Mouse (Mus musculus) neural tube, embryonic 12.5 days (tissue): ENCODE results near the gene B4galt1. TPM values are rescaled to one million over a fixed set of nuclear protein-coding genes. Genes with fewer than 3 reads are reported as not detected.
A peak's percentile ranks its signal among the peaks of the same experiment; 100 is the strongest.

Experiments
- ATAC-seq: fragments of 200-750 bp; cut with Nextera tagmentation; 2 replicates; pipeline ENCODE4 v1.8.0; 2017; ENCODE audit warnings: low read depth, mild to moderate bottlenecking, moderate TSS enrichment, moderate library complexity; ENCODE audit not compliant: low FRiP score
- H3K27ac ChIP-seq: fragments of 300-500 bp; sonication (generic); 2 replicates; pipeline ENCODE4 v1.5.1; 2016
- H3K27me3 ChIP-seq: fragments of 300-500 bp; sonication (generic); replicated peaks from 2 replicates; pipeline ENCODE4 v1.6.1; 2016; ENCODE audit warnings: mild to moderate bottlenecking
- H3K36me3 ChIP-seq: fragments of 300-500 bp; sonication (generic); 2 replicates; pipeline ENCODE4 v1.6.1; 2016; ENCODE audit warnings: mild to moderate bottlenecking
- H3K4me1 ChIP-seq: fragments of 300-500 bp; sonication (generic); 2 replicates; pipeline ENCODE4 v1.6.1; 2016
- H3K4me2 ChIP-seq: fragments of 300-500 bp; sonication (generic); replicated peaks from 2 replicates; pipeline ENCODE4 v1.6.1; 2016; ENCODE audit warnings: mild to moderate bottlenecking
- H3K4me3 ChIP-seq: fragments of 300-500 bp; sonication (generic); 2 replicates; pipeline ENCODE4 v1.5.1; 2016
- H3K9ac ChIP-seq: fragments of 300-500 bp; sonication (generic); 2 replicates; pipeline ENCODE4 v1.6.1; 2016; ENCODE audit warnings: mild to moderate bottlenecking
- H3K9me3 ChIP-seq: fragments of 300-500 bp; sonication (generic); 2 replicates; pipeline ENCODE4 v1.6.1; 2016; ENCODE audit warnings: mild to moderate bottlenecking
- WGBS: fragments of 180-500 bp; shearing (Covaris S2); methylation state at CpG from one replicate; pipeline ENCODE4 v1.1.7; 2016; 5-methylcytosine and 5-hydroxymethylcytosine counted together
- polyA plus RNA-seq: library from polyadenylated mRNA; unstranded; fragments of >200 nt; fragmentation: Nextera tagmentation; extraction: Ambion mirVana; gene quantifications from 2 replicates; pipeline ENCODE4 v1.2.1, GENCODE M21; 2016

B4galt1 gene
- polyA plus RNA-seq, 1 experiment from 2014 or later, result 14.1 TPM

DNA sequence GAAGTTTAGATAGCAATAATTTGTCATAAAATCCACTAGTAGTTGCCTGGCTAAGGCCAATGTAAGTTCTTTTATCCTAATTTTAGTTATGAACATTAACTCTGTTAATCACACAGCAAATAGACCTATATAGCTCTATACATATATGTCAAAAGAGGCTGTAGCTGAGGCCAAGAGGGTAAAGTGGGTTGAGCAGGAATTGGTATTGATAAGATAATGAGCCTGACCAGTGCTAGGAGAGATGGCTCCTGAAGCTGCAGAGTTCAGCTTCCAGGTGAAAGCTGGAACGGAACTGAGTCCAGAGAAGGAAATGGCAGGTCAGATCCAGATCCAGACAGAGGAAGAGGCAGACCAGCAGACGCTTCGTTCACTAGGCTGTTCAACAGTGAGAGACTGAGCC, 9.5 kb upstream of the B4galt1 start:
- Histone ChIP-seq H3K4me1 (no peaks in the 10 kb centered on the region), H3K9ac (no peak overlapping the region), H3K27me3 (no peaks in the 10 kb centered on the region), H3K4me3 (no peak overlapping the region), H3K9me3 (no peaks in the 10 kb centered on the region), H3K27ac (no peak overlapping the region), H3K4me2 (no peak overlapping the region), H3K36me3 (no peaks in the 10 kb centered on the region)
- ATAC-seq, result no peak
- 89% methylated on average over 3 of the region's 3 CpGs for WGBS

DNA sequence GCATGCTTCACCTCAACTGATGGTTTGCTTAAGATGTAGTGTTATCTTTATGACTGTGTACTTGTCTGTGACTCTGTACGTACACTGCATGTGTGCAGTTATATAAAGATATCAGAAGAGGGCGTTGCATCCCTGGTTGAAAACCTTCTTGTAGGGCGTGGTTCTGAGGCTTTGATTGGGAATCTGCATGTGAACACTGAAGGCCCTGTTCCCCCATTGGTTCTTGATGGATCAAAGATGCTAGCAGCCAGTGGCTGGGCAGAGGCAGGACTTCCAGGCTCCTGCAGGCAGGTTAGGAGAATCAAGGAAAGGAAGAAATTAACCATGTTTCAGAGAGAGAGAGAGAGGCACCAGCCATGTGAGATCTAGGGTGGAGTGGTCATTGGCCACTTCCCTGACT, 7.3 kb upstream of the B4galt1 start:
- Histone ChIP-seq H3K27ac (no peak overlapping the region), H3K9me3 (no peaks in the 10 kb centered on the region), H3K27me3 (no peaks in the 10 kb centered on the region), H3K9ac (no peak overlapping the region), H3K36me3 (no peaks in the 10 kb centered on the region), H3K4me3 (no peak overlapping the region), H3K4me1 (no peaks in the 10 kb centered on the region), H3K4me2 (no peak overlapping the region)
- no peak for ATAC-seq
- WGBS, result 87% methylated on average over 3 of the region's 3 CpGs

- Histone ChIP-seq H3K9me3 (no peaks in the 10 kb centered on the region), H3K27me3 (no peaks in the 10 kb centered on the region), H3K4me3 (no peak overlapping the region), H3K4me2 (no peak overlapping the region), H3K36me3 (no peaks in the 10 kb centered on the region), H3K9ac (no peak overlapping the region), H3K27ac (no peak overlapping the region), H3K4me1 (peaks cover 3% of the 10 kb centered on the region; the same call in 1 of the 2 replicates)
- ATAC-seq, result no peak
- 82% methylated on average over 8 of the region's 8 CpGs for WGBS
Measured at GRCm38 (mm10) chr4:40857824-40858346, 4.1 kb upstream of the B4galt1 start.

GRCm38 (mm10) chr4:40856571-40856970, 2.8 kb upstream of the B4galt1 start:
- no peak overlapping the region for H3K4me2 ChIP-seq
- WGBS, result 68% methylated on average over 6 of the region's 6 CpGs
- ATAC-seq, result no peak
- no peaks in the 10 kb centered on the region for H3K27me3 ChIP-seq
- H3K4me1 ChIP-seq, result peaks cover 15% of the 10 kb centered on the region
- H3K9me3 ChIP-seq, result no peaks in the 10 kb centered on the region
- no peaks in the 10 kb centered on the region for H3K36me3 ChIP-seq
- no peak overlapping the region for H3K4me3 ChIP-seq
- H3K9ac ChIP-seq, result no peak overlapping the region
- H3K27ac ChIP-seq, result no peak overlapping the region

- no peaks in the 10 kb centered on the region for H3K36me3 ChIP-seq
- peak overlapping the region; percentile 76 for H3K4me2 ChIP-seq
- H3K4me1 ChIP-seq, result peaks cover 27% of the 10 kb centered on the region
- WGBS, result 15% methylated on average over 18 of the region's 18 CpGs
- no peaks in the 10 kb centered on the region for H3K9me3 ChIP-seq
- H3K9ac ChIP-seq, result peak overlapping the region; percentile 48
- H3K4me3 ChIP-seq, result peak overlapping the region; percentile 68
- no peaks in the 10 kb centered on the region for H3K27me3 ChIP-seq
- ATAC-seq, result no peak; the same call in none of the 2 replicates
- no peak overlapping the region for H3K27ac ChIP-seq
Measured at GRCm38 (mm10) chr4:40854387-40854933, 655 bp upstream of the B4galt1 start.

GRCm38 (mm10) chr4:40852861-40853564, 792 bp downstream of the B4galt1 start:
- Histone ChIP-seq H3K4me2 (peak overlapping the region; percentile 76), H3K9me3 (no peaks in the 10 kb centered on the region), H3K27me3 (no peaks in the 10 kb centered on the region), H3K36me3 (no peaks in the 10 kb centered on the region), H3K4me1 (peaks cover 27% of the 10 kb centered on the region), H3K27ac (peak overlapping the region; percentile 75), H3K9ac (peak overlapping the region; percentile 83), H3K4me3 (peak overlapping the region; percentile 68)
- no peak; the same call in 1 of the 2 replicates for ATAC-seq
- WGBS, result 1% methylated on average over 20 of the region's 20 CpGs

- Histone ChIP-seq H3K9me3 (no peaks in the 10 kb centered on the region), H3K36me3 (no peaks in the 10 kb centered on the region), H3K27ac (no peak overlapping the region), H3K27me3 (no peaks in the 10 kb centered on the region), H3K4me1 (peaks cover 27% of the 10 kb centered on the region), H3K4me2 (peak overlapping the region; percentile 76), H3K4me3 (peak overlapping the region; percentile 68), H3K9ac (peak overlapping the region; percentile 83; the same call in 1 of the 2 replicates)
- no peak for ATAC-seq
- 46% methylated on average over 5 of the region's 5 CpGs for WGBS
Measured at GRCm38 (mm10) chr4:40852249-40852781, 1.5 kb downstream of the B4galt1 start.

DNA sequence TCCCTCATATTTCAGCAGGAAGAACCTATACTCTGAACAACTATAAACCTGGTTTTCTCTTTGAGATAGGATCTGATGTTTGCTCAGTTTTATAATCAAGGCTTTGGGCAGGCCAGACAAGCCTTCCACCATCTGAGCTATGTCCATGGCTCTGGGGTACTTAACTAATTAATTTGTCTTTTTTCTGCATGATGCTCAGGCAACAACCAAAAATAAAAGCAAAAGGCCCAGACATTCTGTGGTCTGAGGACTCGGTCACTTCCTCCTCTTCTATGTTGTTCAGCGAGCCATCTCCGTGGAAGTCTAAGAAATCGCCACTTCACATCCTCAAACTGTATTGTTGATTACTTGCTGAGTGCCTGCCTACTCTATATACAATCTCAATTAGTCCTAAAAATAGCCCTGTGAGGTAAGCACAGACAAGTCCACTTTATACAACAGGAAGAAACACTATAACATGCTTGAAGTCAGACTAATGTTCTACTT, 2.0 kb downstream of the B4galt1 start:
- H3K4me2 ChIP-seq, result peak overlapping the region; percentile 76
- H3K4me3 ChIP-seq, result no peak overlapping the region
- H3K4me1 ChIP-seq, result peaks cover 27% of the 10 kb centered on the region
- no peak overlapping the region for H3K27ac ChIP-seq
- no peak for ATAC-seq
- no peak overlapping the region for H3K9ac ChIP-seq
- no peaks in the 10 kb centered on the region for H3K36me3 ChIP-seq
- no peaks in the 10 kb centered on the region for H3K27me3 ChIP-seq
- H3K9me3 ChIP-seq, result no peaks in the 10 kb centered on the region
- WGBS, result 85% methylated on average over 4 of the region's 4 CpGs

- Histone ChIP-seq H3K9me3 (no peaks in the 10 kb centered on the region), H3K4me1 (peaks cover 27% of the 10 kb centered on the region), H3K4me2 (peak overlapping the region; percentile 76), H3K27ac (no peak overlapping the region), H3K36me3 (no peaks in the 10 kb centered on the region), H3K27me3 (no peaks in the 10 kb centered on the region), H3K9ac (no peak overlapping the region), H3K4me3 (no peak overlapping the region)
- 87% methylated on average over 6 of the region's 6 CpGs for WGBS
- ATAC-seq, result no peak
Measured at GRCm38 (mm10) chr4:40851031-40851762, 2.6 kb downstream of the B4galt1 start.

GRCm38 (mm10) chr4:40850582-40850981, 3.2 kb downstream of the B4galt1 start:
- H3K4me1 ChIP-seq, result peaks cover 27% of the 10 kb centered on the region
- no peaks in the 10 kb centered on the region for H3K27me3 ChIP-seq
- H3K36me3 ChIP-seq, result no peaks in the 10 kb centered on the region
- H3K27ac ChIP-seq, result no peak overlapping the region
- peak overlapping the region; percentile 76; the same call in 1 of the 2 replicates for H3K4me2 ChIP-seq
- ATAC-seq, result no peak
- no peaks in the 10 kb centered on the region for H3K9me3 ChIP-seq
- no peak overlapping the region for H3K9ac ChIP-seq
- H3K4me3 ChIP-seq, result no peak overlapping the region
- WGBS, result 89% methylated on average over 5 of the region's 5 CpGs

DNA sequence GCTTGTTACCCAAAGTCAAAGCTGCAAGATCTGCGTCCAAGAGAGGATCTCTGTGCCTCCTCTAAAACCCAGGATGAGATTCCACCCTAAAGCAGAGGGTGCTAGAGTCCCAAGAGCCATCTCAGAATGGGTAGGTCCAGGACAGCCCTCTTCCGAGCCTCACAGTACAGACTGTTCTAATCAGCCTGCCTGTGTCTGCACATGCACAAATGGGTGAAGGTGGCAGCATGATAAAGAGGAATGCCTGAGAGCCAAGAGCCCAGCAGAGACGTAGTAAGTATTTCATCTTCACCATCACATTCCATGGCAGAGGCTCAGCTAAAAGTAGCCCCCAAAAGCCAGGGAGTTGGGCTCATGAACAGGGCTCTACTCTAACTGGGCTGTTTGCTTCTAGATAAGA, 4.3 kb downstream of the B4galt1 start:
- H3K4me3 ChIP-seq, result no peak overlapping the region
- no peak overlapping the region for H3K9ac ChIP-seq
- H3K27ac ChIP-seq, result no peak overlapping the region
- no peaks in the 10 kb centered on the region for H3K36me3 ChIP-seq
- H3K4me1 ChIP-seq, result peaks cover 27% of the 10 kb centered on the region
- WGBS, result 85% methylated on average over 3 of the region's 3 CpGs
- no peak for ATAC-seq
- H3K4me2 ChIP-seq, result no peak overlapping the region
- H3K27me3 ChIP-seq, result no peaks in the 10 kb centered on the region
- H3K9me3 ChIP-seq, result no peaks in the 10 kb centered on the region

DNA sequence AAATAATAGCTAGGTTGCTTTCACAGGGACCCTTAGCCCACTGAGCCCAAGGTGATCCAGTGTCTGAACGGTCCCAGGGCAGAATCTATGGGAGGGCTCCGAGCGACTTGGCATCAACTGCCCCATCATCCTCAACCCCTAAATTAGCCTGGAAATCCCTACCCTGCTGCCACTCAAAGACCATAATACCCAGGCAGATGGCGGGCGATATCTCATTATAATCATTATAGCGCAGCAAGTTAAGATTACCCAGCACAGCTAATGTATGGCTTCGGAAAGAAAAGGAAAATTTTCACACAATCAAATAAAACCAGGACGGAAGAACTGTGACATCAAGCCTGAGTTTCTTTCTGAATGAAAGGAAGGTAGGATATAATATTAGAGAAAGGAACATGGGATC, 5.6 kb downstream of the B4galt1 start:
- Histone ChIP-seq H3K27ac (no peak overlapping the region), H3K9ac (no peak overlapping the region), H3K4me1 (peaks cover 32% of the 10 kb centered on the region), H3K27me3 (no peaks in the 10 kb centered on the region), H3K36me3 (no peaks in the 10 kb centered on the region), H3K4me2 (no peak overlapping the region), H3K4me3 (no peak overlapping the region), H3K9me3 (no peaks in the 10 kb centered on the region)
- 92% methylated on average over 8 of the region's 8 CpGs for WGBS
- no peak for ATAC-seq
